Mouse (Mus musculus) heart, embryonic 12.5 days (tissue): ENCODE data around the gene Fnbp1. TPM values are rescaled to one million over a fixed set of nuclear protein-coding genes. Genes with fewer than 3 reads are reported as not detected.

ENCODE experiments used
- ATAC-seq: fragments of 200-750 bp; cut with Nextera tagmentation; 2 replicates; pipeline ENCODE4 v1.8.0; 2017; ENCODE audit warnings: moderate TSS enrichment, moderate library complexity; ENCODE audit not compliant: insufficient number of reproducible peaks, low FRiP score
- H3K27ac ChIP-seq: fragments of 300-500 bp; sonication (generic); 2 replicates; pipeline ENCODE4 v1.5.1; 2016; ENCODE audit warnings: mild to moderate bottlenecking, moderate library complexity; ENCODE audit not compliant: poor library complexity, severe bottlenecking
- H3K27me3 ChIP-seq: fragments of 300-500 bp; sonication (generic); replicated peaks from 2 replicates; pipeline ENCODE4 v1.6.1; 2016; ENCODE audit warnings: mild to moderate bottlenecking, moderate library complexity
- H3K36me3 ChIP-seq: fragments of 300-500 bp; sonication (generic); 2 replicates; pipeline ENCODE4 v1.6.1; 2016; ENCODE audit warnings: mild to moderate bottlenecking, moderate library complexity
- H3K4me1 ChIP-seq: fragments of 300-500 bp; sonication (generic); replicated peaks from 2 replicates; pipeline ENCODE4 v1.6.1; 2016; ENCODE audit warnings: mild to moderate bottlenecking
- H3K4me2 ChIP-seq: fragments of 300-500 bp; sonication (generic); 2 replicates; pipeline ENCODE4 v1.6.1; 2016; ENCODE audit warnings: mild to moderate bottlenecking, moderate library complexity
- H3K4me3 ChIP-seq: fragments of 300-500 bp; sonication (generic); 2 replicates; pipeline ENCODE4 v1.5.1; 2016; ENCODE audit warnings: mild to moderate bottlenecking
- H3K9ac ChIP-seq: fragments of 300-500 bp; sonication (generic); 2 replicates; pipeline ENCODE4 v1.6.1; 2016; ENCODE audit warnings: mild to moderate bottlenecking, moderate library complexity
- H3K9me3 ChIP-seq: fragments of 300-500 bp; sonication (generic); replicated peaks from 2 replicates; pipeline ENCODE4 v1.6.1; 2016; ENCODE audit warnings: mild to moderate bottlenecking, moderate library complexity
- WGBS: fragments of 180-500 bp; shearing (Covaris S2); methylation state at CpG from one replicate; pipeline ENCODE4 v1.1.7; 2016; 5-methylcytosine and 5-hydroxymethylcytosine counted together
- polyA plus RNA-seq: library from polyadenylated mRNA; unstranded; fragments of >200 nt; fragmentation: Nextera tagmentation; extraction: Ambion mirVana; gene quantifications from 2 replicates; pipeline ENCODE4 v1.2.1, GENCODE M21; 2016

The Fnbp1 gene
- polyA plus RNA-seq, 1 experiment from 2014 or later: 21.4 TPM

DNA sequence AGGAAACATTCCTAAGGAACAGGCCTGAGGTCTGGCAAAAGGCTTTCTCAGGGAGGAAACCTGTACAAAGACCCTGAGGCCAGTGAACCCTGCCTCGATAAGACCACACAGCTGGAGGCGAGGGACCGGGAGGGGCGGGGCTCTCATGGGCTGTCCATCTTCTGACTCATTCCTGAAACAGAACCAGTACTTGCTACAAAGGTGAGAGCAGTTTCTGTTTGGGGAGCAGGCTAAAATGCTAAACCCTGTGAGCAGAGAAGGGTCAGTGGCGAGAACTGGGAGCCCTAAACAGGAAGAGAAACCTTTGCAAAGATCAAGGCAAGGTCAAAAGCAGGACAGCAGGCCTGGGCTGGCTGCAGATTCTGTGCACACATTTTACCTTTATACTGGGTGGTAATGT is 47.2 kb downstream of the Fnbp1 start:
- H3K4me1 ChIP-seq: peaks cover 18% of the 10 kb centered on the region
- no peaks in the 10 kb centered on the region for H3K9me3 ChIP-seq
- H3K4me2 ChIP-seq: no peak overlapping the region
- H3K27me3 ChIP-seq: no peaks in the 10 kb centered on the region
- no peak overlapping the region for H3K9ac ChIP-seq
- 48% methylated on average over 5 of the region's 5 CpGs for WGBS
- peaks cover 12% of the 10 kb centered on the region for H3K36me3 ChIP-seq
- no peak overlapping the region for H3K4me3 ChIP-seq
- ATAC-seq: no peak
- no peak overlapping the region for H3K27ac ChIP-seq

DNA sequence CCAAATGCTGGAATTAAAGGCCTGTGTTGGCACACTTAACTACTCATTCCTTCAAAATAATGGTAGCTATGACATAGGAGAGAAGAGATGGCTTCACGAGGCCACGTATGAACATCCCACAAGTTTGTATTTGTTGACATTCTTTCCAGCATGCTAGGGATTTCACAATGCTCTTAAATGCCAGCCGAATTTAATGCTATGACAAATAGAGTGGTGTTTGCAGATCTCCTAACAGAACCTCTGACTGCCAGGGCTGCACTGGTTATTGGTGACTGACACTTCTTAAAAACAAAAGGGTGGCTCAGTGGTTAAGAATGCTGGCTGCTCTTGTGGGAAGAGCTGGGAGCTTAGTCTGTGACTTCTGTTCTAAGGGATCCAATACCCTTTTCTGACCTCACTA is 48.9 kb downstream of the Fnbp1 start:
- Histone ChIP-seq H3K27ac (no peak overlapping the region), H3K9ac (no peak overlapping the region), H3K27me3 (no peaks in the 10 kb centered on the region), H3K4me2 (no peak overlapping the region), H3K4me3 (no peak overlapping the region), H3K36me3 (peaks cover 12% of the 10 kb centered on the region), H3K9me3 (no peaks in the 10 kb centered on the region), H3K4me1 (peaks cover 34% of the 10 kb centered on the region)
- no peak for ATAC-seq
- WGBS: 90% methylated on average over 3 of the region's 3 CpGs

DNA sequence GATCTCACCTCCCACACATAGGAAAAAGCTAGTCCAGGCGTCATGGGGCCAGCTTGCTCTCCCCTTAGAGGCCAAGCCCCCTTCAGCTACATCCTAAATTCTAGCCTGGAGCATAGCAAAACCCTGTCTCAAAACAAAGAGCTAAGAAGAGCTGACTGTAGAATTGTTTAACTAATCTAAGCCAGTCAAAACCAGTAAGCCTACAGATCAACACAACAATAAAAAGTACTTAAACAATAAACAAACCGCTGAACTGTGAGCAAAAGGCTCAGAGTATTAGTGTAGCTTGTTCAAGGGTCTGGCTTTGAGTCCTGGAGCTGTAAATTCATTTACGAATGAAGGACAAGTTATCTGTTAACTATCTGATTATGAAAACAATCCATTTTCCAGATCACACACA is 50.6 kb downstream of the Fnbp1 start:
- H3K9me3 ChIP-seq: no peaks in the 10 kb centered on the region
- no peak overlapping the region for H3K27ac ChIP-seq
- ATAC-seq: no peak
- no peaks in the 10 kb centered on the region for H3K27me3 ChIP-seq
- 68% methylated on average over 3 of the region's 3 CpGs for WGBS
- H3K4me1 ChIP-seq: peaks cover 52% of the 10 kb centered on the region
- H3K4me2 ChIP-seq: no peak overlapping the region
- no peak overlapping the region for H3K9ac ChIP-seq
- H3K36me3 ChIP-seq: peaks cover 10% of the 10 kb centered on the region
- no peak overlapping the region for H3K4me3 ChIP-seq

DNA sequence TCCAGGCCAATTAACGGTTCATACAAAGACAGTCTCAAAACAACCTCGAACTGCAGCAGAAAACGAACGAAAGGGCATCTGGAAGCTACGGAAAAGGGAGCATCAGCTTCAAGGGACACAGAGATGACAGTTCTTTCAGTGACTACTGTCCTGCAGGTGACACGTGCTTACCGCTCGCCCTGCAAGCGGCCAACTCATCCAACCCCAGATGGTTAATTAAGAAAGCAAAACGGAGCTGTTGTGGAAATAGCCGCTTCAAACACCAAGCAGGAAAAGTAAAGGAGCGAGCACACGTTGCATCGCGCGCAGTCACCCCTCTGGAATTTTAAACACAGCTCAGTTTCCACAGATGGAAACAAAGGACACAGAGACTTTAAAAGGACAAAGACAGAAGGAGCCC is 52.2 kb downstream of the Fnbp1 start:
- no peak overlapping the region for H3K9ac ChIP-seq
- no peaks in the 10 kb centered on the region for H3K27me3 ChIP-seq
- H3K4me3 ChIP-seq: no peak overlapping the region
- H3K4me1 ChIP-seq: peaks cover 49% of the 10 kb centered on the region
- 0 out of 2 replicates have a peak overlapping the region, but pooled peaks have one; percentile 11 for H3K27ac ChIP-seq
- 65% methylated on average over 16 of the region's 16 CpGs for WGBS
- H3K9me3 ChIP-seq: no peaks in the 10 kb centered on the region
- no peak for ATAC-seq
- H3K4me2 ChIP-seq: no peak overlapping the region
- H3K36me3 ChIP-seq: peaks cover 13% of the 10 kb centered on the region

DNA sequence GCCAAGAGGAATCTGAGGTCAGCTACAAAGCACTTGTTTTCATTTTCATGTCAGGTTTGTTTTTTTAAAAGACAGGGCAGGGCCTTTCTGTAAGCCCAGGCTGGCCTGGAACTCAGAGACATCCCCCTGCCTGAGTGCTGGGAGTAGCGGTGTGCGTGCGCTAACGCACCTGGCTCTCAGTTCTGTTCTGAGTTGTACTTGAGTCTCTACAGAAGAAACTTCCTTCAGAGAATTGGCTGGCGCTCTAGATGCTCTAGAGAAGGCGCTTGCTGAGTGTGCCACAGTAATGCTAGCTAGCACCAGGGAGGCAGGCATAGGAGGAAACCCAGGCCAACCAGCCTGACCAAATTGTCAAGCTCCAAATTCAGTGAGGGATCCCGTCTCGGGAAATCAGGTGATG is 52.9 kb downstream of the Fnbp1 start:
- WGBS: 74% methylated on average over 8 of the region's 8 CpGs
- no peak overlapping the region for H3K4me3 ChIP-seq
- H3K9me3 ChIP-seq: peaks cover 6% of the 10 kb centered on the region; the same call in 1 of the 2 replicates
- peaks cover 44% of the 10 kb centered on the region for H3K4me1 ChIP-seq
- 0 out of 2 replicates have a peak overlapping the region, but pooled peaks have one; percentile 11 for H3K27ac ChIP-seq
- ATAC-seq: no peak
- no peak overlapping the region for H3K9ac ChIP-seq
- no peaks in the 10 kb centered on the region for H3K27me3 ChIP-seq
- H3K4me2 ChIP-seq: no peak overlapping the region
- peaks cover 19% of the 10 kb centered on the region for H3K36me3 ChIP-seq

DNA sequence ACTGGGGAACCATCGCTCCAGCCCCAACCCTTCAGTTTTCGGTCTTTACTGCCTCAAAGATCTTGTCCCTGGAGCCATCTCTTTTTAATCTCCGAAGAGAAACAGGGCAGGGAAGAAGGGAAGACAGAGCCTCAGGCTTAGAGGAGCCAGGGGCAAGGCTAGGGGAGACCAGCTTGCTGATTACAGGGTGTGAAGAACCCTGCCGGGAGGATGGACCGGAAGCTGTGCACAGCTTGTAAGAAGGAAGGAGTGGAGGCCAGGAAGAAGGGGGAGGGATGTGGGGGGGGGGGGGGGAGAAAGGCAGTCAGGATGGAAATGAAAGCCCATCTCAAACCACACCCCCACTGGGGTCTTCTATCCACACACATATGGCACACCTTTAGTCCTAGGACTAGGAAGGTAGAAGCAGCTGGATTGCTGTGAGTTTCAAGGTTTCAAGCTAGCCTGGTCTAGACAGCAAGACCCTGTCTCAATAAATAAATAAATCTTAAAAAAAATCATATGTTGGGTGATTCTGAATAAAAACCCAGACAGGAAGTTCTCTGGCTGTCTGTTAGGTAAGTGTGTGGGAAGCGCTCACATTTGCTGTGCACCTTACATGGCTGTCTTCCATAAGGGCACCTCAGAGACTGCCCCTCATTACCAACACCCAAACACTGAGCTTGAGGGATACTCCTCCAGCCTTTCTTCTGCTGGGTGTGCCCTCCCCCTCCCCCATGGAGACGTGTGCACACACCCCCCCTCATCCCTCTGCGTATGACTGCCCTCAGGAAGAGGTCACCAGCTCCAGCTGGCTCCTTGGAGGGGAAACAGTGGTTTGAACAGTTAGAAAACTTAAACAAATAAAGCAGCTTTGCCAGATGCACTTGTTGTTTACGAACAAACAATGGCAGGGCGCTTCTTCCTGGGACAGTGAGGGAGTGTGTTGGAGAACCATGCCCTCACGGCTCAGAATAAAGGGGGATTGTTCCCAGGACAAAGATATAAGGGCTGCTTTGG is 53.8 kb downstream of the Fnbp1 start:
- 28% methylated on average over 11 of the region's 11 CpGs for WGBS
- peaks cover 6% of the 10 kb centered on the region; the same call in 1 of the 2 replicates for H3K9me3 ChIP-seq
- peak overlapping the region; percentile 49; the same call in 1 of the 2 replicates for H3K9ac ChIP-seq
- H3K4me2 ChIP-seq: no peak overlapping the region
- ATAC-seq: peak; percentile 47
- no peak overlapping the region for H3K4me3 ChIP-seq
- no peaks in the 10 kb centered on the region for H3K27me3 ChIP-seq
- peaks cover 48% of the 10 kb centered on the region for H3K4me1 ChIP-seq
- H3K36me3 ChIP-seq: peaks cover 25% of the 10 kb centered on the region
- H3K27ac ChIP-seq: peak overlapping the region; percentile 48; the same call in 1 of the 2 replicates

- Histone ChIP-seq H3K9me3 (peaks cover 6% of the 10 kb centered on the region; the same call in 1 of the 2 replicates), H3K27me3 (no peaks in the 10 kb centered on the region), H3K36me3 (peaks cover 32% of the 10 kb centered on the region), H3K4me1 (peaks cover 57% of the 10 kb centered on the region), H3K9ac (no peak overlapping the region), H3K4me2 (no peak overlapping the region), H3K4me3 (no peak overlapping the region), H3K27ac (no peak overlapping the region)
- ATAC-seq: 0 out of 2 replicates have a peak, but pooled peaks have one; percentile 22
- 27% methylated on average over 5 of the region's 5 CpGs for WGBS
These were observed 54.7 kb downstream of the Fnbp1 start for GRCm38 (mm10) chr2:31087085-31087484.

- Histone ChIP-seq H3K4me2 (no peak overlapping the region), H3K27ac (no peak overlapping the region), H3K27me3 (no peaks in the 10 kb centered on the region), H3K4me3 (no peak overlapping the region), H3K9me3 (peaks cover 6% of the 10 kb centered on the region; the same call in 1 of the 2 replicates), H3K9ac (no peak overlapping the region), H3K36me3 (peaks cover 32% of the 10 kb centered on the region), H3K4me1 (peaks cover 61% of the 10 kb centered on the region)
- no peak for ATAC-seq
These were observed 55.3 kb downstream of the Fnbp1 start for GRCm38 (mm10) chr2:31086543-31086942.

DNA sequence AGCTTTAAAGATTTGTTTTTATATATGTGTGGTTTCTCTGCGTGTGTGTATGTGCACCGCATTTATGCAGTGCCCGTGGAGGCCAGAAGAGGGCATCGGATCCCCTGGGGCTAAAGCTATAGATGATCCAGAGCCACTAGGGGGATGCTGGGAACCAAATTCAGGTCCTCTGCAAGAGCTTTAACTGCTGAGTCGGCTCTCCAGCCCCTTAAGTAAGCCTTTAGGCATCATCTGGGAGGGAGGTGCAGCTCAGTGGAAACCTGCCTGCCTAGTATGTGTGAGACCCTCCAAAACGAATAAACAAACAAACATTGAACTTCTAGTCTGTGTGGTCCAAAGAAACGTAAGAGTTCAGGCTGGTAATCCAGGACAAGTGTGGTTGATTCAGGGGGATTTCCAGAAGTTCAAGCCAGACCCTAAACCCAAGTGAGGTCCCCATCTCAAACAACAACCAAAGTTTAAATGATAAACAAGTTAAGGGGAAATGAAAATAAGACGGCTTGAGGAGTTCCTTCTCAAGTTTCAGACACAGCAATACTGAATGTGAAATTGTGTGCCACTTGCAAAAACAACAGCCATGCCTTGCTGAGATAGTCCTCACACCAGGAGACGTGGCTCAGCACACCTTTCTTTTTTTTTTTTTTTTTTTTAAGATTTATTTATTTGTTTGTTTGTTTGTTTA is 57.5 kb downstream of the Fnbp1 start:
- H3K27ac ChIP-seq: no peak overlapping the region
- no peak overlapping the region for H3K4me3 ChIP-seq
- H3K9me3 ChIP-seq: peaks cover 6% of the 10 kb centered on the region; the same call in 1 of the 2 replicates
- H3K9ac ChIP-seq: no peak overlapping the region
- no peak overlapping the region for H3K4me2 ChIP-seq
- H3K4me1 ChIP-seq: peaks cover 66% of the 10 kb centered on the region
- H3K27me3 ChIP-seq: no peaks in the 10 kb centered on the region
- ATAC-seq: no peak
- H3K36me3 ChIP-seq: peaks cover 42% of the 10 kb centered on the region
- whole genome bisulfite sequencing: 92% methylated on average over 9 of the region's 9 CpGs

GRCm38 (mm10) chr2:31083372-31083771 is 58.4 kb downstream of the Fnbp1 start:
- Histone ChIP-seq H3K27me3 (no peaks in the 10 kb centered on the region), H3K4me3 (no peak overlapping the region), H3K9ac (no peak overlapping the region), H3K9me3 (peaks cover 6% of the 10 kb centered on the region; the same call in 1 of the 2 replicates), H3K4me2 (no peak overlapping the region), H3K4me1 (peaks cover 56% of the 10 kb centered on the region), H3K27ac (no peak overlapping the region), H3K36me3 (peaks cover 49% of the 10 kb centered on the region)
- no peak for ATAC-seq
- WGBS: 80% methylated on average over 8 of the region's 8 CpGs

GRCm38 (mm10) chr2:31082639-31083038 is 59.2 kb downstream of the Fnbp1 start:
- ATAC-seq: no peak
- H3K36me3 ChIP-seq: peaks cover 55% of the 10 kb centered on the region
- 62% methylated on average over 17 of the region's 17 CpGs for WGBS
- H3K27ac ChIP-seq: no peak overlapping the region
- peaks cover 6% of the 10 kb centered on the region; the same call in 1 of the 2 replicates for H3K9me3 ChIP-seq
- no peak overlapping the region for H3K9ac ChIP-seq
- H3K4me2 ChIP-seq: no peak overlapping the region
- H3K4me3 ChIP-seq: no peak overlapping the region
- H3K4me1 ChIP-seq: peaks cover 49% of the 10 kb centered on the region
- H3K27me3 ChIP-seq: no peaks in the 10 kb centered on the region
